Comparison of ENCODE assay signal across 8 mouse cellular contexts in genomic region chr1:36009010-36009619, GRCm38 (mm10). TPM values are rescaled to one million over a fixed set of nuclear protein-coding genes. Genes with fewer than 3 reads are reported as not detected.
DNase-seq lines count a peak whose midpoint lies in the region.

No protein-coding gene starts in this region.

- DNase-seq in adrenal gland, postnatal 10 days = peak; percentile 21
- no peak for DNase-seq in adrenal gland, postnatal 4 days (ENCODE audit: low spot score in 2 of 2)
- peak; percentile 27 for DNase-seq in ovary, postnatal 36 days (ENCODE audit: low spot score)
- DNase-seq in ovary, adult 18-20 months (ENCODE audit: low spot score) = no peak
- DNase-seq in layer of hippocampus, adult 8-10 months (ENCODE audit: low spot score in 2 of 2) = peak; percentile 15 to 60
- DNase-seq in right cerebral cortex, postnatal 4 days = peak; percentile 74
- no peak for DNase-seq in gastrocnemius, adult 18-20 months (ENCODE audit: low spot score)
- no peak for DNase-seq in lung, postnatal 4 days

RNA-seq across cellular contexts. Expression of gene Hs6st1, which starts 59.1 kb away (rescaled TPM):
- 10 to 100 TPM; 56.2 to 62.9 TPM for total RNA-seq in adrenal gland, postnatal 10 days (2021)
- total RNA-seq in adrenal gland, postnatal 4 days (2021) = 10 to 100 TPM; 79.2 to 89.3 TPM
- total RNA-seq in layer of hippocampus, adult 8-10 months (2022) = 10 to 100 TPM; 39.0 to 42.6 (median 40.2) TPM
- 10 to 100 TPM; 19.7 to 22.0 TPM for total RNA-seq in gastrocnemius, adult 18-20 months (2021)

Comparison
In these comparisons a context has a peak if more than half of its experiments do, and no peak if none do; other contexts are left out.
1. DNase-seq: peak in adrenal gland, postnatal 10 days (single experiment), ovary, postnatal 36 days (single experiment), layer of hippocampus, adult 8-10 months (2 of 2) and right cerebral cortex, postnatal 4 days (single experiment); none in adrenal gland, postnatal 4 days (0 of 2), ovary, adult 18-20 months (single experiment), gastrocnemius, adult 18-20 months (single experiment) and lung, postnatal 4 days (0 of 2).